Mouse (Mus musculus): ENCODE measurements around the gene Wdr4. TPM values are rescaled to one million over a fixed set of nuclear protein-coding genes. Genes with fewer than 3 reads are reported as not detected.

Wdr4 gene
- polyA plus RNA-seq, 1 experiment from 2014 or later: 40.1 TPM

GRCm38 (mm10) chr17:31454056-31454455 is 65.7 kb downstream of the Wdr4 start:
- WGBS: 54% methylated on average over 9 of the region's 9 CpGs
- no peaks in the 10 kb centered on the region for H3K27me3 ChIP-seq (replicated peaks)
- no peak overlapping the region for H3K9ac ChIP-seq
- peak overlapping the region; percentile 93 for H3K27ac ChIP-seq
- H3K36me3 ChIP-seq: no peaks in the 10 kb centered on the region
- H3K4me3 ChIP-seq (replicated peaks): no peak overlapping the region
- no peak for ATAC-seq (ENCODE audit: insufficient read depth, low FRiP score, low read depth)
- H3K4me1 ChIP-seq: peaks cover 14% of the 10 kb centered on the region; the same call in 1 of the 2 replicates
- no peak overlapping the region; the same call in 1 of the 2 replicates for H3K4me2 ChIP-seq
- H3K9me3 ChIP-seq: no peaks in the 10 kb centered on the region

GRCm38 (mm10) chr17:31453476-31453875 is 66.3 kb downstream of the Wdr4 start:
- Histone ChIP-seq H3K4me2 (no peak overlapping the region; the same call in 1 of the 2 replicates), H3K36me3 (no peaks in the 10 kb centered on the region), H3K9ac (no peak overlapping the region), H3K4me1 (peaks cover 14% of the 10 kb centered on the region; the same call in 1 of the 2 replicates), H3K9me3 (no peaks in the 10 kb centered on the region), H3K27ac (peak overlapping the region; percentile 93), H3K4me3 (replicated peaks) (no peak overlapping the region), H3K27me3 (replicated peaks) (no peaks in the 10 kb centered on the region)
- WGBS: 42% methylated on average over 3 of the region's 3 CpGs
- ATAC-seq (ENCODE audit: insufficient read depth, low FRiP score, low read depth): peak; percentile 37; the same call in 1 of the 2 replicates

GRCm38 (mm10) chr17:31452816-31453215 is 67.0 kb downstream of the Wdr4 start:
- Histone ChIP-seq H3K9me3 (no peaks in the 10 kb centered on the region), H3K27me3 (replicated peaks) (no peaks in the 10 kb centered on the region), H3K27ac (peak overlapping the region; percentile 93), H3K9ac (no peak overlapping the region), H3K4me1 (peaks cover 14% of the 10 kb centered on the region; the same call in 1 of the 2 replicates), H3K4me2 (no peak overlapping the region), H3K36me3 (no peaks in the 10 kb centered on the region), H3K4me3 (replicated peaks) (no peak overlapping the region)
- ATAC-seq (ENCODE audit: insufficient read depth, low FRiP score, low read depth): no peak
- 55% methylated on average over 2 of the region's 2 CpGs for WGBS

GRCm38 (mm10) chr17:31451179-31451708 is 68.5 kb downstream of the Wdr4 start:
- H3K9ac ChIP-seq: no peak overlapping the region
- WGBS: 44% methylated on average over 8 of the region's 8 CpGs
- no peak overlapping the region for H3K4me2 ChIP-seq
- H3K4me1 ChIP-seq: peaks cover 14% of the 10 kb centered on the region; the same call in 1 of the 2 replicates
- H3K4me3 ChIP-seq (replicated peaks): no peak overlapping the region
- peak; percentile 54; the same call in 1 of the 2 replicates for ATAC-seq (ENCODE audit: insufficient read depth, low FRiP score, low read depth)
- no peaks in the 10 kb centered on the region for H3K36me3 ChIP-seq
- peak overlapping the region; percentile 93 for H3K27ac ChIP-seq
- no peaks in the 10 kb centered on the region for H3K9me3 ChIP-seq
- H3K27me3 ChIP-seq (replicated peaks): no peaks in the 10 kb centered on the region

- H3K4me1 ChIP-seq: peaks cover 19% of the 10 kb centered on the region
- WGBS: 64% methylated on average over 3 of the region's 3 CpGs
- H3K27ac ChIP-seq: peak overlapping the region; percentile 93
- H3K9me3 ChIP-seq: no peaks in the 10 kb centered on the region
- no peak overlapping the region for H3K4me3 ChIP-seq (replicated peaks)
- no peak overlapping the region for H3K4me2 ChIP-seq
- H3K27me3 ChIP-seq (replicated peaks): no peaks in the 10 kb centered on the region
- H3K9ac ChIP-seq: no peak overlapping the region
- ATAC-seq (ENCODE audit: insufficient read depth, low FRiP score, low read depth): no peak
- H3K36me3 ChIP-seq: no peaks in the 10 kb centered on the region
Observed at GRCm38 (mm10) chr17:31450206-31450605, 69.6 kb downstream of the Wdr4 start.

GRCm38 (mm10) chr17:31448519-31448918 is 71.3 kb downstream of the Wdr4 start:
- 70% methylated on average over 1 of the region's 1 CpGs for WGBS
- Histone ChIP-seq H3K27me3 (replicated peaks) (no peaks in the 10 kb centered on the region), H3K27ac (no peak overlapping the region), H3K4me1 (peaks cover 33% of the 10 kb centered on the region), H3K4me2 (no peak overlapping the region), H3K9me3 (no peaks in the 10 kb centered on the region), H3K4me3 (replicated peaks) (no peak overlapping the region), H3K9ac (no peak overlapping the region), H3K36me3 (no peaks in the 10 kb centered on the region)
- ATAC-seq (ENCODE audit: insufficient read depth, low FRiP score, low read depth): no peak

- H3K4me2 ChIP-seq: no peak overlapping the region
- H3K36me3 ChIP-seq: no peaks in the 10 kb centered on the region
- H3K9me3 ChIP-seq: no peaks in the 10 kb centered on the region
- WGBS: 76% methylated on average over 5 of the region's 5 CpGs
- H3K27me3 ChIP-seq (replicated peaks): no peaks in the 10 kb centered on the region
- peaks cover 34% of the 10 kb centered on the region for H3K4me1 ChIP-seq
- H3K27ac ChIP-seq: no peak overlapping the region
- no peak overlapping the region for H3K9ac ChIP-seq
- no peak for ATAC-seq (ENCODE audit: insufficient read depth, low FRiP score, low read depth)
- H3K4me3 ChIP-seq (replicated peaks): no peak overlapping the region
Observed at GRCm38 (mm10) chr17:31447766-31448165, 72.0 kb downstream of the Wdr4 start.

GRCm38 (mm10) chr17:31445061-31445731 is 74.6 kb downstream of the Wdr4 start:
- H3K9me3 ChIP-seq: no peaks in the 10 kb centered on the region
- H3K36me3 ChIP-seq: no peaks in the 10 kb centered on the region
- H3K27ac ChIP-seq: peak overlapping the region; percentile 32
- H3K4me2 ChIP-seq: no peak overlapping the region
- WGBS: 18% methylated on average over 7 of the region's 7 CpGs
- H3K4me1 ChIP-seq: peaks cover 20% of the 10 kb centered on the region
- no peaks in the 10 kb centered on the region for H3K27me3 ChIP-seq (replicated peaks)
- no peak overlapping the region for H3K4me3 ChIP-seq (replicated peaks)
- no peak overlapping the region for H3K9ac ChIP-seq
- ATAC-seq (ENCODE audit: insufficient read depth, low FRiP score, low read depth): peak; percentile 34; the same call in 1 of the 2 replicates

Small RNA genes within 50 kb of the gene (microRNA-seq; reads per million reads assigned to microRNA genes)
- gene Gm24970: not detected

Other genes with a start within 250 kb of the Wdr4 start
- 1.6 and 2.1 TPM in 2 replicates for gene Rsph1, start 242.6 kb downstream of the Wdr4 start, polyA plus RNA-seq (2015; fragmentation: Nextera tagmentation; extraction: Ambion mirVana)
- gene Slc37a1, start 233.2 kb downstream of the Wdr4 start, polyA plus RNA-seq (2015; fragmentation: Nextera tagmentation; extraction: Ambion mirVana): 12.7 and 14.9 TPM in 2 replicates
- 31.8 and 36.6 TPM in 2 replicates for gene Pde9a, start 133.8 kb downstream of the Wdr4 start, polyA plus RNA-seq (2015; fragmentation: Nextera tagmentation; extraction: Ambion mirVana)
- gene Ndufv3, start 135 bp upstream of the Wdr4 start, polyA plus RNA-seq (2015; fragmentation: Nextera tagmentation; extraction: Ambion mirVana): 308 and 337 TPM in 2 replicates
- gene Pknox1, start 44.8 kb upstream of the Wdr4 start, polyA plus RNA-seq (2015; fragmentation: Nextera tagmentation; extraction: Ambion mirVana): 31.9 and 34.4 TPM in 2 replicates
- gene Cbs, start 117.3 kb upstream of the Wdr4 start, polyA plus RNA-seq (2015; fragmentation: Nextera tagmentation; extraction: Ambion mirVana): 24.5 and 38.2 TPM in 2 replicates
- 301 and 311 TPM in 2 replicates for gene U2af1, start 138.9 kb upstream of the Wdr4 start, polyA plus RNA-seq (2015; fragmentation: Nextera tagmentation; extraction: Ambion mirVana)
- 0.21 TPM in 1 of 2 replicates, not detected in the other for gene Cryaa, start 157.8 kb upstream of the Wdr4 start, polyA plus RNA-seq (2015; fragmentation: Nextera tagmentation; extraction: Ambion mirVana)

Data from stomach, embryonic 15.5 days (tissue).